Mouse (Mus musculus) bone marrow macrophage, adult 2 months (primary cell): ENCODE results near the gene Rpl38.

Experiments
- CTCF ChIP-seq: IDR thresholded peaks from 2 replicates; pipeline ENCODE4 v1.5.1; 2012; ENCODE audit warnings: low read depth, mild to moderate bottlenecking, low read length, moderate library complexity
- POLR2A ChIP-seq: IDR thresholded peaks from 2 replicates; pipeline ENCODE4 v1.6.1; 2012; ENCODE audit warnings: mild to moderate bottlenecking, low read depth, low read length, borderline replicate concordance

DNA sequence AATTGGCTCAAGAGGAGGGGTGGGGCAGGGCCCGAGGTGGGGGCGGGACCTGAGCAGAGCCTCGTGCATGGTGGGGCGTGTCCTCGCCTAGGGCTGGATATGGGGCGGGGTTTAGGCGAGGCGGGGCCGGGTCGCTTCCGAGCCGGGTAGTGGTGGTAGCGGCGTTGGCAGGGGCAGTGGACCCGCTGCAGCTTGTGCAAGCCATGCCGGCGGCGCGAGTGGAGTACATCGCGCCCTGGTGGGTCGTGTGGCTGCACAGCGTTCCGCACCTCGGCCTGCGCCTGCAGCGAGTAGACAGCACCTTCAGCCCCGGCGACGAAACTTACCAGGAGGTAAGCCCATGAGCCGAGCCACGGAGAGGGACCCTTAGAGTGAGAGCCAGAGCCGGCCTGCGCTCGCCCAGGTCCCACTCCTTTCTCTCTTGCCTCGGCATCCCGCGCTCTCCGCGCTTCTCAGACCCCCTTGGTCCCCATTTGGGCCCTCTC lies 7.1 kb downstream of the Rpl38 start, which contains the start of gene Ttyh2:
- TF ChIP-seq CTCF, result no peak
- peak; percentile 96 for TF ChIP-seq POLR2A
